Mouse (Mus musculus) embryonic facial prominence, embryonic 11.5 days (tissue): Measurements from ENCODE around the gene Nupl2. TPM values are rescaled to one million over a fixed set of nuclear protein-coding genes. Genes with fewer than 3 reads are reported as not detected.

ENCODE experiments used
- ATAC-seq: fragments of 200-750 bp; cut with Nextera tagmentation; replicated peaks from 2 replicates; pipeline ENCODE4 v1.8.0; 2017; ENCODE audit warnings: low read depth; ENCODE audit not compliant: insufficient number of reproducible peaks, low FRiP score, low TSS enrichment
- DNase-seq: peaks from one replicate; pipeline ENCODE4 v3.0.0-alpha.2; 2015; ENCODE audit warnings: low spot score
- H3K27ac ChIP-seq: fragments of 300-500 bp; sonication (generic); replicated peaks from 2 replicates; pipeline ENCODE4 v1.5.1; 2014; ENCODE audit warnings: mild to moderate bottlenecking, low read depth, low read length, control low read depth
- H3K27me3 ChIP-seq: fragments of 300-500 bp; sonication (generic); 2 replicates; pipeline ENCODE4 v1.6.1; 2014; ENCODE audit warnings: mild to moderate bottlenecking, low read length, moderate library complexity, mixed read lengths; ENCODE audit not compliant: control insufficient read depth, insufficient read depth
- H3K36me3 ChIP-seq: fragments of 300-500 bp; sonication (generic); replicated peaks from 2 replicates; pipeline ENCODE4 v1.6.1; 2014; ENCODE audit warnings: low read depth, mild to moderate bottlenecking, low read length, moderate library complexity, mixed read lengths; ENCODE audit not compliant: control insufficient read depth, insufficient read depth
- H3K4me1 ChIP-seq: fragments of 300-500 bp; sonication (generic); 2 replicates; pipeline ENCODE4 v1.6.1; 2014; ENCODE audit warnings: low read length, mixed read lengths; ENCODE audit not compliant: control insufficient read depth, insufficient read depth
- H3K4me2 ChIP-seq: fragments of 300-500 bp; sonication (generic); 2 replicates; pipeline ENCODE4 v1.6.1; 2014; ENCODE audit warnings: low read depth, mild to moderate bottlenecking, control low read depth, low read length, moderate library complexity
- H3K4me3 ChIP-seq: fragments of 300-500 bp; sonication (generic); 2 replicates; pipeline ENCODE4 v1.5.1; 2014; ENCODE audit warnings: low read depth, low read length, control low read depth
- H3K9ac ChIP-seq: fragments of 300-500 bp; sonication (generic); replicated peaks from 2 replicates; pipeline ENCODE4 v1.6.1; 2014; ENCODE audit warnings: mild to moderate bottlenecking, control low read depth, low read length
- H3K9me3 ChIP-seq: fragments of 300-500 bp; sonication (generic); replicated peaks from 2 replicates; pipeline ENCODE4 v1.6.1; 2016; ENCODE audit warnings: mild to moderate bottlenecking, low read length, inconsistent platforms, mixed read lengths; ENCODE audit not compliant: control insufficient read depth
- WGBS: fragments of 180-500 bp; shearing (Covaris S2); extraction: QIAGEN DNeasy Blood & Tissue Kit; methylation state at CpG from one replicate; pipeline ENCODE4 v1.1.7; 2014; 5-methylcytosine and 5-hydroxymethylcytosine counted together
- polyA plus RNA-seq: library from polyadenylated mRNA; unstranded; fragments of >200 nt; fragmentation: Nextera tagmentation; extraction: Ambion mirVana; gene quantifications from 2 replicates; pipeline ENCODE4 v1.2.1, GENCODE M21; 2014

Gene Nupl2
- polyA plus RNA-seq, 1 experiment from 2014 or later, result 21.1 TPM

- H3K4me2 ChIP-seq, result no peak overlapping the region
- WGBS, result 78% methylated on average over 4 of the region's 4 CpGs
- DNase-seq, result no peak
- H3K4me3 ChIP-seq, result no peak overlapping the region
- no peaks in the 10 kb centered on the region for H3K4me1 ChIP-seq
- ATAC-seq, result no peak
- H3K9me3 ChIP-seq, result no peaks in the 10 kb centered on the region
- no peaks in the 10 kb centered on the region; the same call in 1 of the 2 replicates for H3K36me3 ChIP-seq
- no peak overlapping the region for H3K27ac ChIP-seq
- H3K9ac ChIP-seq, result no peak overlapping the region
- H3K27me3 ChIP-seq, result no peaks in the 10 kb centered on the region
Observed at GRCm38 (mm10) chr5:24188476-24188875, 23.7 kb downstream of the Nupl2 start.

DNA sequence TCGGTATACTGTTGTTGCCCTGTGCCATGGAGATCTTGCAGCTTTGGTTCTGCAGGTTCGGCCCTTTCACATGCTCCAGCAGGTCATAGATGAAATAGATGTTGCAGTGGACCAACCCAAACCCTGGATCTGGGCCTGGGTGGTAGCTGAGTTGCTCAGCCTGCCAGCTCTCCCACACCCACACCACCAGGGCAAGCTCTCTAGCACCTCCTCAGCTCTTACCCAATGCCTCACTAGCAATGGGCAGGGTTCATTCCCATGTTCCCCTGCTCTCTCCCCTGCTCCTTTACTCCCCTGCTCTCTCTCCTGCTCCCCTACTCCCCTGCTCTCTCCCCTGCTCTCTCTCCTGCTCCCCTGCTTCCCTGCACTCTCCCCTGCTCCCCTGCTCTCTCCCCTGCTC is 27.1 kb downstream of the Nupl2 start:
- H3K4me2 ChIP-seq, result no peak overlapping the region
- no peaks in the 10 kb centered on the region; the same call in 1 of the 2 replicates for H3K36me3 ChIP-seq
- H3K27me3 ChIP-seq, result no peaks in the 10 kb centered on the region
- no peak for ATAC-seq
- no peak overlapping the region for H3K9ac ChIP-seq
- no peaks in the 10 kb centered on the region for H3K9me3 ChIP-seq
- no peak overlapping the region for H3K27ac ChIP-seq
- 74% methylated on average over 2 of the region's 2 CpGs for WGBS
- no peak for DNase-seq
- no peaks in the 10 kb centered on the region for H3K4me1 ChIP-seq
- H3K4me3 ChIP-seq, result no peak overlapping the region

- DNase-seq, result no peak
- Histone ChIP-seq H3K9ac (no peak overlapping the region), H3K36me3 (no peaks in the 10 kb centered on the region), H3K27me3 (no peaks in the 10 kb centered on the region), H3K4me2 (no peak overlapping the region), H3K9me3 (no peaks in the 10 kb centered on the region), H3K4me3 (no peak overlapping the region), H3K4me1 (no peaks in the 10 kb centered on the region), H3K27ac (no peak overlapping the region)
- no peak for ATAC-seq
- WGBS, result 76% methylated on average over 4 of the region's 4 CpGs
Observed at GRCm38 (mm10) chr5:24201006-24201405, 36.2 kb downstream of the Nupl2 start.

- no peak for ATAC-seq
- Histone ChIP-seq H3K4me2 (no peak overlapping the region), H3K4me1 (no peaks in the 10 kb centered on the region), H3K9me3 (no peaks in the 10 kb centered on the region), H3K36me3 (no peaks in the 10 kb centered on the region), H3K27ac (no peak overlapping the region), H3K27me3 (no peaks in the 10 kb centered on the region), H3K9ac (no peak overlapping the region), H3K4me3 (no peak overlapping the region)
- no peak for DNase-seq
- WGBS, result 76% methylated on average over 5 of the region's 5 CpGs
Observed at GRCm38 (mm10) chr5:24202492-24202891, 37.7 kb downstream of the Nupl2 start.

DNA sequence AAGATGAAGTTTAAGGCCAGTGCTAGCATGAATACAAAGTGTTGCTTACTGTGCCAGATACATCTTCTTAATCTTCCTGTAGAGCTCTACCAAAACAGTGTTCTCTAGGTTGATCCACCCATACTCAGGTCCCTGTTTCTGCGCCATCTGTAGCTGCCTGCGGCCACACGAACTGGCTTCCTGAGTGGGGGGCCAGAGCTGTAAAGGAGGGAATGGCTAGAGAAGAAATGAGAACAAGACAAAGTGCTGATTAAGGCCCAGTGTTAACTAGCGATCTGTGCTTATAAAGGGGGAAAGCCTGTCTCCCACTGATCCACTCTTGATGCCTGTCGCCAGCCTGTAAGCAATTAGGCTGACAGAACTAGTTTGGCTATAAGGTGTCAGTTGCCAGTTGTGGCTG is 38.5 kb downstream of the Nupl2 start:
- H3K27me3 ChIP-seq, result no peaks in the 10 kb centered on the region
- H3K9me3 ChIP-seq, result no peaks in the 10 kb centered on the region
- no peak overlapping the region for H3K4me3 ChIP-seq
- no peak overlapping the region for H3K27ac ChIP-seq
- H3K4me1 ChIP-seq, result no peaks in the 10 kb centered on the region
- DNase-seq, result no peak
- 72% methylated on average over 5 of the region's 5 CpGs for WGBS
- ATAC-seq, result no peak
- no peak overlapping the region for H3K4me2 ChIP-seq
- no peak overlapping the region for H3K9ac ChIP-seq
- H3K36me3 ChIP-seq, result no peaks in the 10 kb centered on the region

DNA sequence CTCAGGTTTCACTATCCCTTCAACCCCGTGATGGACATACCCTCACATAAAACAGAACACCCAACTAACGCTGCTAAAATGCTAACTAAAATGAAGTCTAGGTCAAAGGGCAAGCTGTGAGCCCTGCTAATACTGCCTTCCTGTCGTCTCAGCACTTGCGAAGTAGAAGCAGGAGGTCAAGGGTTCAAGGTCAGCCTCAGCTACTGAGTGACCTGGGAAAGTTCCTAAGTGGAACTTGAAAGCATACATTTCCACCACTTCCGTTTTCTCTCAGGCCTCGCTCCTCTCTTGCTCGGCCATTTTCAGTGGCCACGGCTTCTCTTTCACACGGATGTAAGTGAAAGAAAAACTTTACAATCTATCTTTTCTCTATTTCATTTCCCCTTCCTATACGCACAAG is 43.2 kb downstream of the Nupl2 start:
- Histone ChIP-seq H3K4me3 (no peak overlapping the region), H3K9me3 (no peaks in the 10 kb centered on the region), H3K27ac (no peak overlapping the region), H3K27me3 (no peaks in the 10 kb centered on the region), H3K36me3 (no peaks in the 10 kb centered on the region), H3K9ac (no peak overlapping the region), H3K4me2 (no peak overlapping the region), H3K4me1 (no peaks in the 10 kb centered on the region)
- WGBS, result 60% methylated on average over 10 of the region's 10 CpGs
- DNase-seq, result no peak
- ATAC-seq, result no peak

- H3K27me3 ChIP-seq, result no peaks in the 10 kb centered on the region
- no peaks in the 10 kb centered on the region for H3K36me3 ChIP-seq
- no peak overlapping the region for H3K9ac ChIP-seq
- H3K27ac ChIP-seq, result no peak overlapping the region
- 89% methylated on average over 5 of the region's 5 CpGs for WGBS
- H3K4me2 ChIP-seq, result no peak overlapping the region
- H3K4me3 ChIP-seq, result no peak overlapping the region
- ATAC-seq, result no peak
- no peak for DNase-seq
- no peaks in the 10 kb centered on the region for H3K4me1 ChIP-seq
- H3K9me3 ChIP-seq, result no peaks in the 10 kb centered on the region
Observed at GRCm38 (mm10) chr5:24208505-24208904, 43.7 kb downstream of the Nupl2 start.

GRCm38 (mm10) chr5:24213861-24214546 is 49.2 kb downstream of the Nupl2 start:
- DNase-seq (no peak), ATAC-seq (no peak)
- Histone ChIP-seq H3K9me3 (no peaks in the 10 kb centered on the region), H3K9ac (no peak overlapping the region), H3K4me3 (no peak overlapping the region), H3K4me1 (no peaks in the 10 kb centered on the region), H3K4me2 (no peak overlapping the region), H3K27ac (no peak overlapping the region), H3K27me3 (no peaks in the 10 kb centered on the region), H3K36me3 (no peaks in the 10 kb centered on the region)
- WGBS, result 71% methylated on average over 3 of the region's 3 CpGs
